Mouse (Mus musculus): ENCODE data around the gene Pnkp. TPM values are rescaled to one million over a fixed set of nuclear protein-coding genes. Genes with fewer than 3 reads are reported as not detected.

Gene Pnkp
- polyA plus RNA-seq, 1 experiment = 23.4 TPM

GRCm38 (mm10) chr7:44828706-44829105 is 28.2 kb upstream of the Pnkp start:
- DNase-seq (ENCODE audit: low spot score) = no peak

- no peak for DNase-seq (ENCODE audit: low spot score)
These were observed 24.2 kb upstream of the Pnkp start for GRCm38 (mm10) chr7:44832763-44833162.

- no peak for DNase-seq (ENCODE audit: low spot score)
These were observed 21.4 kb upstream of the Pnkp start for GRCm38 (mm10) chr7:44835373-44836015.

GRCm38 (mm10) chr7:44836016-44836404 is 20.9 kb upstream of the Pnkp start:
- no peak for DNase-seq (ENCODE audit: low spot score)

GRCm38 (mm10) chr7:44836423-44837053 is 20.4 kb upstream of the Pnkp start:
- no peak for DNase-seq (ENCODE audit: low spot score)

- DNase-seq (ENCODE audit: low spot score) = no peak
These were observed 18.9 kb upstream of the Pnkp start for GRCm38 (mm10) chr7:44838073-44838472.

- no peak for DNase-seq (ENCODE audit: low spot score)
These were observed 17.8 kb upstream of the Pnkp start for GRCm38 (mm10) chr7:44839171-44839490.

GRCm38 (mm10) chr7:44839491-44840191 is 17.3 kb upstream of the Pnkp start:
- DNase-seq (ENCODE audit: low spot score) = no peak

GRCm38 (mm10) chr7:44840426-44840825 is 16.5 kb upstream of the Pnkp start:
- DNase-seq (ENCODE audit: low spot score) = no peak

- no peak for DNase-seq (ENCODE audit: low spot score)
These were observed 15.0 kb upstream of the Pnkp start for GRCm38 (mm10) chr7:44841825-44842463.

GRCm38 (mm10) chr7:44845006-44845405 is 11.9 kb upstream of the Pnkp start:
- DNase-seq (ENCODE audit: low spot score) = no peak

GRCm38 (mm10) chr7:44846804-44847203 is 10.1 kb upstream of the Pnkp start:
- DNase-seq (ENCODE audit: low spot score) = no peak

- no peak for DNase-seq (ENCODE audit: low spot score)
These were observed 9.2 kb upstream of the Pnkp start for GRCm38 (mm10) chr7:44847772-44848171.

GRCm38 (mm10) chr7:44848561-44849415 is 8.2 kb upstream of the Pnkp start, which contains the start of the genes Akt1s1 and Tbc1d17:
Gene Akt1s1 (plus strand): TSS chr7:44848991.
Gene Tbc1d17 (minus strand): TSS chr7:44849079.
- DNase-seq (ENCODE audit: low spot score) = peak; percentile 91

GRCm38 (mm10) chr7:44849416-44850111 is 7.4 kb upstream of the Pnkp start:
- peak; percentile 77 for DNase-seq (ENCODE audit: low spot score)

- peak; percentile 72 for DNase-seq (ENCODE audit: low spot score)
These were observed 6.8 kb upstream of the Pnkp start for GRCm38 (mm10) chr7:44850146-44850545.

- DNase-seq (ENCODE audit: low spot score) = no peak
These were observed 5.9 kb upstream of the Pnkp start for GRCm38 (mm10) chr7:44850789-44851624.

- DNase-seq (ENCODE audit: low spot score) = no peak
These were observed 5.2 kb upstream of the Pnkp start for GRCm38 (mm10) chr7:44851625-44852234.

- no peak for DNase-seq (ENCODE audit: low spot score)
These were observed 4.5 kb upstream of the Pnkp start for GRCm38 (mm10) chr7:44852259-44853027.

All from urinary bladder, adult 2 months (tissue).